Mouse (Mus musculus) embryonic facial prominence, embryonic 14.5 days (tissue): ENCODE measurements around the gene Ctf2. TPM values are rescaled to one million over a fixed set of nuclear protein-coding genes. Genes with fewer than 3 reads are reported as not detected.
A peak's percentile ranks its signal among the peaks of the same experiment; 100 is the strongest.

Experiments used
- ATAC-seq: fragments of 200-750 bp; cut with Nextera tagmentation; 2 replicates; pipeline ENCODE4 v1.8.0; 2017; ENCODE audit warnings: low read depth, moderate number of reproducible peaks, moderate TSS enrichment
- DNase-seq: peaks from one replicate; pipeline ENCODE4 v3.0.0-alpha.2; 2015; ENCODE audit warnings: low spot score
- H3K27ac ChIP-seq: fragments of 300-500 bp; sonication (generic); replicated peaks from 2 replicates; pipeline ENCODE4 v1.5.1; 2014; ENCODE audit warnings: low read depth, mild to moderate bottlenecking, low read length, moderate library complexity
- H3K27me3 ChIP-seq: fragments of 300-500 bp; sonication (generic); replicated peaks from 2 replicates; pipeline ENCODE4 v1.6.1; 2014; ENCODE audit warnings: low read length; ENCODE audit not compliant: control insufficient read depth, insufficient read depth
- H3K36me3 ChIP-seq: fragments of 300-500 bp; sonication (generic); 2 replicates; pipeline ENCODE4 v1.6.1; 2014; ENCODE audit warnings: low read length, mixed read lengths; ENCODE audit not compliant: control insufficient read depth, insufficient read depth
- H3K4me1 ChIP-seq: fragments of 300-500 bp; sonication (generic); 2 replicates; pipeline ENCODE4 v1.6.1; 2014; ENCODE audit warnings: antibody characterized with exemption, low read length; ENCODE audit not compliant: control insufficient read depth, insufficient read depth
- H3K4me2 ChIP-seq: fragments of 300-500 bp; sonication (generic); 2 replicates; pipeline ENCODE4 v1.6.1; 2014; ENCODE audit warnings: low read depth, mild to moderate bottlenecking, low read length, moderate library complexity, mixed read lengths
- H3K4me3 ChIP-seq: fragments of 300-500 bp; sonication (generic); 2 replicates; pipeline ENCODE4 v1.5.1; 2014; ENCODE audit warnings: low read depth, mild to moderate bottlenecking, low read length
- H3K9ac ChIP-seq: fragments of 300-500 bp; sonication (generic); 2 replicates; pipeline ENCODE4 v1.6.1; 2014; ENCODE audit warnings: low read depth, mild to moderate bottlenecking, low read length, moderate library complexity, mixed read lengths
- H3K9me3 ChIP-seq: fragments of 300-500 bp; sonication (generic); 2 replicates; pipeline ENCODE4 v1.6.1; 2016; ENCODE audit warnings: low read length; ENCODE audit not compliant: control insufficient read depth
- WGBS: fragments of 180-500 bp; shearing (Covaris S2); extraction: QIAGEN DNeasy Blood & Tissue Kit; methylation state at CpG from one replicate; pipeline ENCODE4 v1.1.7; 2014; 5-methylcytosine and 5-hydroxymethylcytosine counted together
- polyA plus RNA-seq: library from polyadenylated mRNA; unstranded; fragments of >200 nt; fragmentation: Nextera tagmentation; extraction: Ambion mirVana; gene quantifications from 2 replicates; pipeline ENCODE4 v1.2.1, GENCODE M21; 2014

The Ctf2 gene
- polyA plus RNA-seq, 1 experiment from 2014 or later, result 0.35 TPM

GRCm38 (mm10) chr7:127751619-127752018 lies 19.7 kb upstream of the Ctf2 start:
- WGBS, result 91% methylated on average over 5 of the region's 5 CpGs
- H3K4me3 ChIP-seq, result no peak overlapping the region
- no peak overlapping the region for H3K4me2 ChIP-seq
- H3K27ac ChIP-seq, result no peak overlapping the region
- DNase-seq, result no peak
- H3K27me3 ChIP-seq, result no peaks in the 10 kb centered on the region
- peaks cover 8% of the 10 kb centered on the region; the same call in 1 of the 2 replicates for H3K4me1 ChIP-seq
- H3K36me3 ChIP-seq, result peaks cover 86% of the 10 kb centered on the region
- no peaks in the 10 kb centered on the region for H3K9me3 ChIP-seq
- no peak for ATAC-seq
- 0 out of 2 replicates have a peak overlapping the region, but pooled peaks have one; percentile 19 for H3K9ac ChIP-seq

- Histone ChIP-seq H3K27me3 (no peaks in the 10 kb centered on the region), H3K4me2 (no peak overlapping the region), H3K9me3 (no peaks in the 10 kb centered on the region), H3K9ac (no peak overlapping the region), H3K27ac (no peak overlapping the region), H3K4me3 (no peak overlapping the region), H3K36me3 (peaks cover 75% of the 10 kb centered on the region), H3K4me1 (peaks cover 8% of the 10 kb centered on the region; the same call in 1 of the 2 replicates)
- ATAC-seq (no peak), DNase-seq (peak; percentile 79)
- 78% methylated on average over 19 of the region's 19 CpGs for WGBS
These were observed 18.5 kb upstream of the Ctf2 start for GRCm38 (mm10) chr7:127750131-127751127.

- H3K9ac ChIP-seq, result no peak overlapping the region
- H3K9me3 ChIP-seq, result no peaks in the 10 kb centered on the region
- 93% methylated on average over 27 of the region's 28 CpGs for WGBS
- H3K4me2 ChIP-seq, result peak overlapping the region; percentile 74
- no peak for DNase-seq
- peaks cover 54% of the 10 kb centered on the region for H3K36me3 ChIP-seq
- H3K4me1 ChIP-seq, result peaks cover 12% of the 10 kb centered on the region; the same call in 1 of the 2 replicates
- no peak overlapping the region for H3K27ac ChIP-seq
- H3K27me3 ChIP-seq, result no peaks in the 10 kb centered on the region
- H3K4me3 ChIP-seq, result peak overlapping the region; percentile 93
- no peak for ATAC-seq
These were observed 16.2 kb upstream of the Ctf2 start for GRCm38 (mm10) chr7:127748235-127748560.

- Histone ChIP-seq H3K4me2 (peak overlapping the region; percentile 74), H3K27me3 (no peaks in the 10 kb centered on the region), H3K36me3 (peaks cover 49% of the 10 kb centered on the region), H3K27ac (peak overlapping the region; percentile 75), H3K4me3 (peak overlapping the region; percentile 93), H3K9ac (peak overlapping the region; percentile 88), H3K9me3 (no peaks in the 10 kb centered on the region), H3K4me1 (peaks cover 12% of the 10 kb centered on the region; the same call in 1 of the 2 replicates)
- ATAC-seq (no peak), DNase-seq (no peak)
- 29% methylated on average over 6 of the region's 6 CpGs for WGBS
These were observed 15.7 kb upstream of the Ctf2 start for GRCm38 (mm10) chr7:127747559-127748234.

- Histone ChIP-seq H3K9me3 (no peaks in the 10 kb centered on the region), H3K36me3 (peaks cover 40% of the 10 kb centered on the region), H3K9ac (peak overlapping the region; percentile 88), H3K27me3 (no peaks in the 10 kb centered on the region), H3K27ac (peak overlapping the region; percentile 75), H3K4me2 (peak overlapping the region; percentile 74), H3K4me3 (peak overlapping the region; percentile 93), H3K4me1 (peaks cover 12% of the 10 kb centered on the region; the same call in 1 of the 2 replicates)
- ATAC-seq, result 0 out of 2 replicates have a peak, but pooled peaks have one; percentile 0
- WGBS, result under 1% methylated on average over 22 of the region's 62 CpGs
- peak; percentile 46 for DNase-seq
These were observed 14.8 kb upstream of the Ctf2 start for GRCm38 (mm10) chr7:127746494-127747491.

- H3K4me1 ChIP-seq, result peaks cover 12% of the 10 kb centered on the region; the same call in 1 of the 2 replicates
- H3K4me3 ChIP-seq, result peak overlapping the region; percentile 93
- H3K27ac ChIP-seq, result peak overlapping the region; percentile 75
- peaks cover 31% of the 10 kb centered on the region for H3K36me3 ChIP-seq
- no peaks in the 10 kb centered on the region for H3K27me3 ChIP-seq
- H3K4me2 ChIP-seq, result peak overlapping the region; percentile 74
- 0% methylated on average over 38 of the region's 39 CpGs for WGBS
- no peaks in the 10 kb centered on the region for H3K9me3 ChIP-seq
- H3K9ac ChIP-seq, result peak overlapping the region; percentile 88
- DNase-seq (peak; percentile 100), ATAC-seq (peak; percentile 89)
These were observed 13.9 kb upstream of the Ctf2 start for GRCm38 (mm10) chr7:127745652-127746493.

GRCm38 (mm10) chr7:127745251-127745651 lies 13.3 kb upstream of the Ctf2 start:
- no peaks in the 10 kb centered on the region for H3K27me3 ChIP-seq
- peak overlapping the region; percentile 93 for H3K4me3 ChIP-seq
- DNase-seq (peak; percentile 99), ATAC-seq (peak; percentile 86)
- H3K4me1 ChIP-seq, result peaks cover 12% of the 10 kb centered on the region; the same call in 1 of the 2 replicates
- peak overlapping the region; percentile 88 for H3K9ac ChIP-seq
- H3K4me2 ChIP-seq, result peak overlapping the region; percentile 74
- peaks cover 24% of the 10 kb centered on the region for H3K36me3 ChIP-seq
- WGBS, result under 1% methylated on average over 19 of the region's 19 CpGs
- H3K27ac ChIP-seq, result peak overlapping the region; percentile 75
- H3K9me3 ChIP-seq, result no peaks in the 10 kb centered on the region
